Mouse (Mus musculus): ENCODE data around the gene Ndufa6. TPM values are rescaled to one million over a fixed set of nuclear protein-coding genes. Genes with fewer than 3 reads are reported as not detected.
A peak's percentile ranks its signal among the peaks of the same experiment; 100 is the strongest.

The Ndufa6 gene
- total RNA-seq, 2 experiments from 2014 or later = 209 to 211 TPM

GRCm38 (mm10) chr15:82358431-82359260, 4.5 kb upstream of the Ndufa6 start:
- no peak for DNase-seq (ENCODE audit: low spot score in 2 of 2)
- Histone ChIP-seq H3K27ac (peak overlapping the region; percentile 70; the same call in 1 of the 2 replicates), H3K4me3 (no peak overlapping the region)
- TF ChIP-seq CTCF (conservative IDR thresholded peaks at IDR 0.05) = peak; percentile 8; the same call in 1 of the 2 replicates

GRCm38 (mm10) chr15:82353745-82354113, 393 bp downstream of the Ndufa6 start:
- DNase-seq (ENCODE audit: low spot score in 2 of 2) = no peak
- Histone ChIP-seq H3K27ac (peak overlapping the region; percentile 99), H3K4me3 (peak overlapping the region; percentile 88)
- TF ChIP-seq CTCF (conservative IDR thresholded peaks at IDR 0.05) = no peak

GRCm38 (mm10) chr15:82353078-82353744, 911 bp downstream of the Ndufa6 start:
- no peak for TF ChIP-seq CTCF (conservative IDR thresholded peaks at IDR 0.05)
- H3K27ac ChIP-seq = peak overlapping the region; percentile 99
- peak overlapping the region; percentile 88 for H3K4me3 ChIP-seq
- DNase-seq (ENCODE audit: low spot score in 2 of 2) = no peak

- no peak overlapping the region for H3K27ac ChIP-seq
Observed at GRCm38 (mm10) chr15:82351480-82351879, 2.6 kb downstream of the Ndufa6 start.

GRCm38 (mm10) chr15:82350349-82350748, 3.8 kb downstream of the Ndufa6 start:
- no peak for TF ChIP-seq CTCF (conservative IDR thresholded peaks at IDR 0.05)
- no peak for DNase-seq (ENCODE audit: low spot score in 2 of 2)
- Histone ChIP-seq H3K27ac (no peak overlapping the region), H3K4me3 (no peak overlapping the region)

More at GRCm38 (mm10) chr15:82351480-82351879, 2.6 kb downstream of the Ndufa6 start:
- H3K4me3 ChIP-seq = no peak overlapping the region
- no peak for TF ChIP-seq CTCF (conservative IDR thresholded peaks at IDR 0.05)
- no peak for DNase-seq (ENCODE audit: low spot score in 2 of 2)

GRCm38 (mm10) chr15:82348999-82349341, 5.2 kb downstream of the Ndufa6 start:
- Histone ChIP-seq H3K4me3 (no peak overlapping the region), H3K27ac (no peak overlapping the region)
- TF ChIP-seq CTCF (conservative IDR thresholded peaks at IDR 0.05) = no peak
- no peak for DNase-seq (ENCODE audit: low spot score in 2 of 2)

GRCm38 (mm10) chr15:82348258-82348998, 5.7 kb downstream of the Ndufa6 start:
- Histone ChIP-seq H3K4me3 (no peak overlapping the region), H3K27ac (no peak overlapping the region)
- no peak for DNase-seq (ENCODE audit: low spot score in 2 of 2)
- TF ChIP-seq CTCF (conservative IDR thresholded peaks at IDR 0.05) = no peak

- DNase-seq (ENCODE audit: low spot score in 2 of 2) = no peak
- H3K4me3 ChIP-seq = no peak overlapping the region
- H3K27ac ChIP-seq = no peak overlapping the region
- no peak for TF ChIP-seq CTCF (conservative IDR thresholded peaks at IDR 0.05)
Observed at GRCm38 (mm10) chr15:82347852-82348251, 6.3 kb downstream of the Ndufa6 start.

- no peak for TF ChIP-seq CTCF (conservative IDR thresholded peaks at IDR 0.05)
- DNase-seq (ENCODE audit: low spot score in 2 of 2) = no peak
- Histone ChIP-seq H3K27ac (peak overlapping the region; percentile 97), H3K4me3 (peak overlapping the region; percentile 92)
Observed at GRCm38 (mm10) chr15:82347303-82347676, 6.8 kb downstream of the Ndufa6 start.

GRCm38 (mm10) chr15:82346580-82347302, 7.4 kb downstream of the Ndufa6 start:
- DNase-seq (ENCODE audit: low spot score in 2 of 2) = no peak
- peak overlapping the region; percentile 97 for H3K27ac ChIP-seq
- peak; percentile 55 for TF ChIP-seq CTCF (conservative IDR thresholded peaks at IDR 0.05)

GRCm38 (mm10) chr15:82345820-82346470, 8.2 kb downstream of the Ndufa6 start:
- Histone ChIP-seq H3K4me3 (peak overlapping the region; percentile 92), H3K27ac (peak overlapping the region; percentile 97)
- peak; percentile 96 to 98 for DNase-seq (ENCODE audit: low spot score in 2 of 2)
- TF ChIP-seq CTCF (conservative IDR thresholded peaks at IDR 0.05) = no peak

More at GRCm38 (mm10) chr15:82346580-82347302, 7.4 kb downstream of the Ndufa6 start:
- peak overlapping the region; percentile 92 for H3K4me3 ChIP-seq

- H3K27ac ChIP-seq = no peak overlapping the region
- no peak for TF ChIP-seq CTCF (conservative IDR thresholded peaks at IDR 0.05)
Observed at GRCm38 (mm10) chr15:82344971-82345370, 9.2 kb downstream of the Ndufa6 start.

More at GRCm38 (mm10) chr15:82344971-82345370, 9.2 kb downstream of the Ndufa6 start:
- H3K4me3 ChIP-seq = no peak overlapping the region
- no peak for DNase-seq (ENCODE audit: low spot score in 2 of 2)

Measured in layer of hippocampus, adult 2 months (tissue).